Mouse (Mus musculus) forebrain, embryonic 11.5 days (tissue): ENCODE measurements at regions not wholly inside any gene's neighbourhood (a gene's known extent, or its start where the extent isn't known, plus 50 kb on each side); places are given as distances from the start of the nearest gene placed in this dataset.

Experiments
- ATAC-seq: fragments of 200-750 bp; cut with Nextera tagmentation; replicated peaks from 2 replicates; pipeline ENCODE4 v1.8.0; 2017; ENCODE audit warnings: moderate TSS enrichment; ENCODE audit not compliant: low FRiP score
- DNase-seq: peaks from one replicate; pipeline ENCODE4 v3.0.0-alpha.2; 2017; ENCODE audit warnings: low spot score
- H3K27ac ChIP-seq: fragments of 300-500 bp; sonication (generic); 2 replicates; pipeline ENCODE4 v1.5.1; 2014; ENCODE audit warnings: low read depth, low read length
- H3K27me3 ChIP-seq: fragments of 300-500 bp; sonication (generic); 2 replicates; pipeline ENCODE4 v1.6.1; 2014; ENCODE audit warnings: mild to moderate bottlenecking, low read length, mixed read lengths; ENCODE audit not compliant: control insufficient read depth, insufficient read depth
- H3K36me3 ChIP-seq: fragments of 300-500 bp; sonication (generic); 2 replicates; pipeline ENCODE4 v1.6.1; 2014; ENCODE audit warnings: mild to moderate bottlenecking, low read length, moderate library complexity, mixed read lengths; ENCODE audit not compliant: control insufficient read depth, insufficient read depth
- H3K4me1 ChIP-seq: fragments of 300-500 bp; sonication (generic); replicated peaks from 2 replicates; pipeline ENCODE4 v1.6.1; 2014; ENCODE audit warnings: low read length, mixed read lengths; ENCODE audit not compliant: control insufficient read depth, insufficient read depth
- H3K4me2 ChIP-seq: fragments of 300-500 bp; sonication (generic); 2 replicates; pipeline ENCODE4 v1.6.1; 2014; ENCODE audit warnings: low read depth, mild to moderate bottlenecking, low read length, moderate library complexity, mixed read lengths; ENCODE audit not compliant: severe bottlenecking
- H3K4me3 ChIP-seq: fragments of 300-500 bp; sonication (generic); 2 replicates; pipeline ENCODE4 v1.5.1; 2014; ENCODE audit warnings: low read depth, low read length
- H3K9ac ChIP-seq: fragments of 300-500 bp; sonication (generic); 2 replicates; pipeline ENCODE4 v1.6.1; 2014; ENCODE audit warnings: low read length
- H3K9me3 ChIP-seq: fragments of 300-500 bp; sonication (generic); 2 replicates; pipeline ENCODE4 v1.6.1; 2016; ENCODE audit warnings: low read length, mixed read lengths; ENCODE audit not compliant: control insufficient read depth
- WGBS: fragments of 180-500 bp; shearing (Covaris S2); extraction: QIAGEN DNeasy Blood & Tissue Kit; methylation state at CpG from one replicate; pipeline ENCODE4 v1.1.7; 2014; 5-methylcytosine and 5-hydroxymethylcytosine counted together

DNA sequence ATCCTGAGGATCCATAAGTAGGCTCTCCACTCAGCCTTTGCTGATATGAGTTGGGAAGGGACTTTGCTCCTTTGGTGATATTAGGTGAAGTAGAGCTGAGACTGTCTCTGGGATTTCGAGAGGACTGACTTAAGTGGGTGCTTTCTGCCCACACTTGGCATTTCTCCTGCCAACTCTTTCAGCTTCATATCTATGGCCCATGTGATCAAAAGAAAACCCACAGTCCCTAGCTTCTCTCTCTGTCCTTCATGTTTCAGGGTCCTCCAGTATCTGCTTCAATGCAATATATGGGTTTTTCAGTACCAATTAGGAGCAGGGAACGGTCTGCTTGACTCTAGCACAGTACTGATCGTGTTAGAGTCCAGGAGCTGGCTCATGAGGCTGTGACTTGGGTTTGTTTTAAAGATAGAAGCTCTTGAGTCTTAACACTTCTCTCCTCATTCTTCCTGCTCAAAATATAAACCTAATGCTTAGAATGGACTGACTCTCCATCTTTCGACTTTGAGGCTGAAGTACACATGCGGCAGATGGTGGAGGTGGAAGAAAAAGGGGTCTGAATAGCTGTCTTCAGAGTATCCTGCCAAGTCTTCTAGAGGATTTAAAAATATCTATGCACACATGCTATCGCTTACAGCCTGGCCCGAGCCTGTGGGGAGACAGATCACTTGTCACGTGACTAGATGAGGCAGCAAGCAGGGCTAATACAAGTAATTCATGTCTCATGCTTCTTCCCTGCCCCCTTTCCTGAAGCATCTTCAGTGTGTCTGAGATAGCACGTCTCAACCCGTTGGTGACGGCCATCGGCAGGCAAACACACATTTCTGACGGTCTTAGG is 189.2 kb downstream of the Mex3b start:
- no peak overlapping the region for H3K27ac ChIP-seq
- H3K9ac ChIP-seq: no peak overlapping the region
- no peak for ATAC-seq
- no peaks in the 10 kb centered on the region for H3K9me3 ChIP-seq
- H3K27me3 ChIP-seq: no peaks in the 10 kb centered on the region
- no peak overlapping the region for H3K4me3 ChIP-seq
- WGBS: 92% methylated on average over 13 of the region's 13 CpGs
- no peak overlapping the region for H3K4me2 ChIP-seq
- H3K36me3 ChIP-seq: no peaks in the 10 kb centered on the region
- DNase-seq: no peak
- H3K4me1 ChIP-seq: no peaks in the 10 kb centered on the region

DNA sequence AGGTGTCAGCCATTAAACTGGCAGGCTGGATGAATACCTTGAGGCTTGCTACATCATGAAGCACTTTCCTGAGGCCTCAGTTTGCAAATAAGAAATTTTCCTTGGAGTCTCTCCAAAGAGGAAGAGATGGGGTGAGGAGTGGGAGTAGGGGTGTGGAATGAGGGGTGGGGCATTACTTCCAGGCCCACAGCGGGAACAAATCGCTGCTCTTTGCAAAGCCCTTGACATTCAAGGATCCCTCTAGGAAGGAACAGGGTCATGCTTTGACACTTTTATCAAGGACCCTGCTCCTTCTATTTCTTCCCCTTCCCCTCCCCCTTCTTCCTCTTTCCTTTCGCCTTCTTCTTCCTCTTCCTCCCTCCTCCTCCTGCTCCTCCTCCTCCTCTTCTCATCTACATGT is 193.2 kb downstream of the Mex3b start:
- WGBS: 66% methylated on average over 3 of the region's 3 CpGs
- H3K27ac ChIP-seq: no peak overlapping the region

DNA sequence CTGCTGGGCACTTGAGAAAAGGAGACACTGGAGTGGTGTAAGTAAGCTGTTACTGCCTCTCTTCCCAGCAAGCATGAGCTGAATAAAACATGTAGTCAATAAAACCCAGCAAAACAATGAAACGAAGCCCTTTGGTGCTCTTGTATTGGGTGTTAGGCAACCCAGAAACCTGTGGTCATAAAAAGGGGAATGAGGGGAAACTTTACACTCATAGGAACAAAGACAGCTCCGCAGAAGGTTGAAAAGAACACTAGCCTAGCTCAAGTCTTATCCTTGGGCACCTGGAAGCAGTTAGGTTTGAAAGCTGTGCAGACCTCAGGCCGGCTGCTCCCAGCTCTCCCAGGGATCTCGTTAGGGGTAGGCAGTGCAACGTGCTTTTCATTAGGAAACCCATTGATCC is 193.6 kb downstream of the Mex3b start:
- ATAC-seq: no peak
- no peak overlapping the region for H3K27ac ChIP-seq
- 21% methylated on average over 5 of the region's 5 CpGs for WGBS

More for the DNA sequence above, 193.2 kb downstream of the Mex3b start:
- Histone ChIP-seq H3K4me3 (no peak overlapping the region), H3K36me3 (no peaks in the 10 kb centered on the region), H3K27me3 (no peaks in the 10 kb centered on the region), H3K9ac (no peak overlapping the region), H3K9me3 (no peaks in the 10 kb centered on the region), H3K4me2 (no peak overlapping the region), H3K4me1 (no peaks in the 10 kb centered on the region)
- DNase-seq: no peak
- ATAC-seq: no peak

DNA sequence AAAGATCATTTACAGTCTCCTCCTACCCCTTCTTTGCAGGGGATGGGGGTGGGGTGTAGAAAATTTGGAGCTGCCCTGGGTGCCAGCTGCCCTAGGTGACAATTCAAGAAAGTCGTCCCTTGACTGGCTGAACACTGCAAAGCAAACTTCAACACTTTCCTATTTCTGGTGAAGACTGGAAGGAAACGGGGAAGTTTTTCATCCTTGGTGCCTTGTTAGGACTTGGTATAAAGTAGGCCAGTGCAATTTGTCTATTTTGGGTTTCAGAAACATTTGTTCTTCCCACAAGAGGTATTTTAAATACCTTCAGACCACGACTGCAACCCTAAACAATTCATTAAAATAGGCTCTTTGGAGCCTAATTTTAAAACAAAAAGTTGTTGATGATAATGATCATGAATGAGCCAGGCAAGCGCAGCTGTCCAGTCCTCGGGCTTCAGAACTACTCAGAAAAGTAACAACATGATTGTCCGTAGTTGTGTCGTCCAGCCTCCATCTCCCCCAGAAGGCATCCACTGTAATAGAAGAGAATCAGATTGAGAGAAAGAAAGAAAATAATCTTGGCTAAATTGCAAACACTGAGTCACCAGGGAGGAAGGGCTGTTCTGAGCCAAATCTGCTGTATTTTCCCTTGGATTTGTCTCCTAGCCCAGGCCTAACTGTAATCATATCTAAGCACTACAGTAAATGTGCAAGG is 194.2 kb downstream of the Mex3b start:
- Histone ChIP-seq H3K36me3 (no peaks in the 10 kb centered on the region), H3K27ac (no peak overlapping the region), H3K9ac (no peak overlapping the region), H3K4me3 (no peak overlapping the region), H3K27me3 (no peaks in the 10 kb centered on the region), H3K4me1 (no peaks in the 10 kb centered on the region), H3K9me3 (no peaks in the 10 kb centered on the region), H3K4me2 (no peak overlapping the region)
- WGBS: 72% methylated on average over 7 of the region's 7 CpGs
- ATAC-seq (no peak), DNase-seq (no peak)

More for the DNA sequence above, 193.6 kb downstream of the Mex3b start:
- Histone ChIP-seq H3K4me2 (no peak overlapping the region), H3K4me1 (no peaks in the 10 kb centered on the region), H3K9me3 (no peaks in the 10 kb centered on the region), H3K27me3 (no peaks in the 10 kb centered on the region), H3K4me3 (no peak overlapping the region), H3K9ac (no peak overlapping the region), H3K36me3 (no peaks in the 10 kb centered on the region)
- DNase-seq: no peak

DNA sequence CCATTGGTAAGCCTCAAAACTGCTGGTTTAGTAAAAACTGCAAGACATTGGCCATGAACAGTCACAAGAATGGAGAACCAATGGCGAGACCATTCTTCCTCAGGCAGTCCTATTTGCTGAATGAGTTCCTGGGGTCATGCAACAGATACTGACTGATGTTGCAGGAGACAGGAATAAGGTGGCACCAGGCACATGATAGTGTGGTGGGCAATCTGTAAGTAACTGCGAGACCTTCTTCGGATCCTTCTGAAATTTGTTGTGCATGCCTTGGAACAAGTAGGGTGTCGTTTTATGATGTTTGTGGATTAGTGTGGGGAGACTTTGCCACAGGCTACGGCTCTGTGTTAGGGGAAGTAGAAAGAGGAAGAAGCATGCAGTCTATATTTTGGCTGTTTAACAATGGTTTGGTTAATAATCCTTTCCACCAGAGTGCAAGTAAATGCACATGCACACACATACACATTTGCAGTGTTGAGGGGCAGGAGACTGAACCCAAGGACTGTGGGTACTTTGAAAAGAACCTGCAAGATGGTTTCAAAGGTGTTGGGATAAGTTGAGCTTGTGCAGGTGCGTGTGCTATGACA is 194.9 kb downstream of the Mex3b start:
- ATAC-seq (no peak), DNase-seq (no peak)
- WGBS: 89% methylated on average over 6 of the region's 6 CpGs
- H3K9ac ChIP-seq: no peak overlapping the region
- no peaks in the 10 kb centered on the region for H3K9me3 ChIP-seq
- H3K4me3 ChIP-seq: no peak overlapping the region
- H3K27ac ChIP-seq: no peak overlapping the region
- H3K36me3 ChIP-seq: no peaks in the 10 kb centered on the region
- H3K27me3 ChIP-seq: no peaks in the 10 kb centered on the region
- H3K4me2 ChIP-seq: no peak overlapping the region
- no peaks in the 10 kb centered on the region for H3K4me1 ChIP-seq

DNA sequence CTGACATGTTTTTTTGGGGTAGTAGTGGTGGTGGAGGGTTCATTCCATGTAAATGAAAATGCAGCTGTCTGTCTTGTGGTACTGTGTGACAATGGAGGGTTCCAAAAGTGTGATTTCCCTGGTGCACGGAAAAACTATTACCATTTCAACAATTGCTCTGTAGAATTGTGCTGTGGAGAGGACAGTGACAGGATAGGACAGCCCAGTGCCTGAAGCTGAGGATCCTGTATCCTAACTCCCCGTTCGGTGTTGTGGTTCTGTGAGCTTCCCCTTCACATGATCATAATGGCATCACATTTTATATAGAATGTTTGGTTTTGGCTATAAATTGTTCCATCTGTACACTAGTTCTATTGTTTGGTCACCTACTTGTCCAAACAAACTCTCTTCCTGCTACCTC is 196.4 kb downstream of the Mex3b start:
- ATAC-seq (no peak), DNase-seq (no peak)
- no peak overlapping the region for H3K4me3 ChIP-seq
- WGBS: 96% methylated on average over 3 of the region's 3 CpGs
- no peak overlapping the region for H3K27ac ChIP-seq
- no peaks in the 10 kb centered on the region for H3K27me3 ChIP-seq
- H3K9ac ChIP-seq: no peak overlapping the region
- no peak overlapping the region for H3K4me2 ChIP-seq
- no peaks in the 10 kb centered on the region for H3K4me1 ChIP-seq
- no peaks in the 10 kb centered on the region for H3K36me3 ChIP-seq
- H3K9me3 ChIP-seq: no peaks in the 10 kb centered on the region

DNA sequence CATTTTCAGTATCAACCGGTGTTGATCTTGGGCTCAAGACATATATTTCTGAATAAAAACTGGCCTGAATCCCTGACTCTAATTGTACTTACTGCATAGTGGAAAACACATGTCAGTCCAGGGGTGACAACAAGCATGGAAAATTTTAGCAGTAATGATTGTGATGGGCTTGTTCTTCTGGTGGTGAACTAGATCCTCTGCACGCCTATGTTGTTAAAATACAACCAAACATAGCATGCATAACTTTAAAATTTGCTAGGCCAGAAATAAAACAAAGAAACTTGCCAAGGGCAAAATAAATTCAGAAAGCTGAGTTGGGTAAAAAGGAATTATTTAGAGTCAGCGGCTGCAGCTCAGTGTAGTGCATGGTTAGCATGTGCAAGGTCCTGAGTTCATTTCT is 198.2 kb downstream of the Mex3b start:
- H3K4me3 ChIP-seq: no peak overlapping the region
- no peaks in the 10 kb centered on the region for H3K4me1 ChIP-seq
- no peaks in the 10 kb centered on the region for H3K36me3 ChIP-seq
- H3K27ac ChIP-seq: no peak overlapping the region
- H3K27me3 ChIP-seq: no peaks in the 10 kb centered on the region
- no peak overlapping the region for H3K4me2 ChIP-seq
- no peaks in the 10 kb centered on the region for H3K9me3 ChIP-seq
- ATAC-seq (no peak), DNase-seq (no peak)
- WGBS: 88% methylated on average over 3 of the region's 3 CpGs
- no peak overlapping the region for H3K9ac ChIP-seq

DNA sequence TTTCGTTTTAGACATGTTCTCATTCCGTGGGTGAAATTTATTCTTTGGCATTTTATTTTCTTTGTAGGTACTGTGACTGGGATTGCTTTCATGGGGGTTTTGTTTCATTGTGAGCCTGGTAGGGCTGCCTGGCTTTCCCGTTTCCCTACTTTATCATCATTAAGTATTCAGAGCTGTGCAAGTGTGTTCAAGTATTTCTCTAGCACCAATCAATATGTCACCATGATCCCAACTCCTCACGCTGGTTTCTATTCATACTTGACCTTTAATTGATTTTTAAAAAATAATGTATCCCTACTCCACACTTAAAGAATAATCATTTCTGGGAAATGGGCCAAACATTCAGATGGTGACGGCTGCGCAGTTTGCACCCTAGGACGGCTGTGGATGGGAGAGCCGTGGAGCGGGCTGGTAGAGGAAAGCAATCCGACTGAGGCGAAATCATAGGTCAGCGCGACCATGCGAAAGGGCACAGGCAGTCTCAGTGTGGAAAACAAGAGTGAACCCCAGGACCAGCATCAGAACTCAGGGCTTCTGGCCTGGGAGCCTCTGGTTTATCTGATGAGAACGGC is 207.4 kb downstream of the Mex3b start:
- DNase-seq (no peak), ATAC-seq (no peak)

More for the DNA sequence above, 207.4 kb downstream of the Mex3b start:
- no peaks in the 10 kb centered on the region for H3K9me3 ChIP-seq
- H3K4me2 ChIP-seq: no peak overlapping the region
- H3K27ac ChIP-seq: no peak overlapping the region
- 0 out of 2 replicates have a peak, but pooled peaks cover 2% of the 10 kb centered on the region for H3K27me3 ChIP-seq
- H3K36me3 ChIP-seq: no peaks in the 10 kb centered on the region
- H3K4me1 ChIP-seq: peaks cover 10% of the 10 kb centered on the region; the same call in 1 of the 2 replicates
- 89% methylated on average over 15 of the region's 15 CpGs for WGBS
- no peak overlapping the region for H3K4me3 ChIP-seq
- H3K9ac ChIP-seq: no peak overlapping the region
